Mouse (Mus musculus) kidney, adult 2 months (tissue): Measurements from ENCODE around the gene Sctr. TPM values are rescaled to one million over a fixed set of nuclear protein-coding genes. Genes with fewer than 3 reads are reported as not detected.

ENCODE experiments used
- DNase-seq: peaks from one replicate; pipeline ENCODE4 v3.0.0; 2021
- H3K27ac ChIP-seq: fragments of 200-500 bp; 2 replicates; pipeline ENCODE4 v1.5.1; 2012; ENCODE audit warnings: low read depth, low read length, control low read depth, inconsistent platforms; ENCODE audit not compliant: insufficient read depth
- H3K27me3 ChIP-seq: fragments of 200-500 bp; replicated peaks from 2 replicates; pipeline ENCODE4 v1.6.1; 2012; ENCODE audit warnings: mild to moderate bottlenecking, moderate library complexity, low read length, inconsistent platforms; ENCODE audit not compliant: control insufficient read depth, insufficient read depth
- H3K36me3 ChIP-seq: fragments of 200-500 bp; 2 replicates; pipeline ENCODE4 v1.6.1; 2012; ENCODE audit warnings: mild to moderate bottlenecking, moderate library complexity, low read length, inconsistent platforms; ENCODE audit not compliant: control insufficient read depth, insufficient read depth
- H3K4me1 ChIP-seq: fragments of 200-500 bp; 2 replicates; pipeline ENCODE4 v1.6.1; 2011; ENCODE audit warnings: low read length; ENCODE audit not compliant: control insufficient read depth, insufficient read depth
- H3K4me3 ChIP-seq: fragments of 200-500 bp; 2 replicates; pipeline ENCODE4 v1.5.1; 2011; ENCODE audit warnings: mild to moderate bottlenecking, low read depth, low read length, control low read depth; ENCODE audit not compliant: insufficient read depth
- CTCF ChIP-seq: fragments of 200-500 bp; conservative IDR thresholded peaks from 2 replicates; pipeline ENCODE4 v1.5.1; 2011; ENCODE audit warnings: low read depth, mild to moderate bottlenecking, control low read depth, low read length, moderate library complexity, mixed read lengths; ENCODE audit not compliant: insufficient read depth, insufficient read length
- POLR2A ChIP-seq: fragments of 200-500 bp; IDR thresholded peaks from one replicate; pipeline ENCODE4 v1.6.1; 2011; ENCODE audit warnings: low read depth, low read length, control low read depth
- WGBS: fragments of 180-500 bp; shearing (Covaris S2); methylation state at CpG from one replicate; pipeline ENCODE4 v1.1.7; 2018; 5-methylcytosine and 5-hydroxymethylcytosine counted together
- polyA plus RNA-seq: library from polyadenylated mRNA; depleted of rRNA; stranded (reverse); fragments of >200 nt; gene quantifications from 2 replicates; pipeline ENCODE4 v1.2.3, GENCODE M21; 2012

Gene Sctr
- polyA plus RNA-seq, 1 experiment: 1.4 TPM

- no peak overlapping the region for H3K4me3 ChIP-seq
- WGBS: 7% methylated on average over 14 of the region's 14 CpGs
- peak; percentile 81 for DNase-seq
Observed at GRCm38 (mm10) chr1:120057044-120057443, 50.4 kb downstream of the Sctr start.

GRCm38 (mm10) chr1:120057674-120058430, 51.2 kb downstream of the Sctr start:
- no peaks in the 10 kb centered on the region for H3K36me3 ChIP-seq
- H3K27ac ChIP-seq: peak overlapping the region; percentile 41; the same call in 1 of the 2 replicates
- DNase-seq: peak; percentile 49
- H3K4me3 ChIP-seq: no peak overlapping the region
- TF ChIP-seq CTCF (no peak), POLR2A (no peak)
- peaks cover 10% of the 10 kb centered on the region; the same call in 1 of the 2 replicates for H3K4me1 ChIP-seq
- 54% methylated on average over 8 of the region's 8 CpGs for whole genome bisulfite sequencing
- no peaks in the 10 kb centered on the region for H3K27me3 ChIP-seq

More at GRCm38 (mm10) chr1:120057044-120057443, 50.4 kb downstream of the Sctr start:
- TF ChIP-seq POLR2A: no peak
- TF ChIP-seq CTCF: no peak
- H3K36me3 ChIP-seq: no peaks in the 10 kb centered on the region
- H3K27me3 ChIP-seq: no peaks in the 10 kb centered on the region
- no peak overlapping the region; the same call in 1 of the 2 replicates for H3K27ac ChIP-seq
- peaks cover 10% of the 10 kb centered on the region; the same call in 1 of the 2 replicates for H3K4me1 ChIP-seq

- TF ChIP-seq POLR2A (no peak), CTCF (no peak)
- WGBS: 79% methylated on average over 5 of the region's 5 CpGs
- no peak for DNase-seq
Observed at GRCm38 (mm10) chr1:120060687-120061086, 54.0 kb downstream of the Sctr start.

GRCm38 (mm10) chr1:120062231-120062630, 55.5 kb downstream of the Sctr start:
- no peak overlapping the region for H3K4me3 ChIP-seq
- 90% methylated on average over 7 of the region's 7 CpGs for WGBS
- H3K27ac ChIP-seq: no peak overlapping the region
- H3K4me1 ChIP-seq: peaks cover 27% of the 10 kb centered on the region
- no peak for TF ChIP-seq POLR2A
- TF ChIP-seq CTCF: no peak
- DNase-seq: no peak
- no peaks in the 10 kb centered on the region for H3K36me3 ChIP-seq
- H3K27me3 ChIP-seq: no peaks in the 10 kb centered on the region

More at GRCm38 (mm10) chr1:120060687-120061086, 54.0 kb downstream of the Sctr start:
- Histone ChIP-seq H3K4me1 (peaks cover 21% of the 10 kb centered on the region), H3K36me3 (no peaks in the 10 kb centered on the region), H3K27ac (no peak overlapping the region), H3K4me3 (no peak overlapping the region), H3K27me3 (no peaks in the 10 kb centered on the region)

- Histone ChIP-seq H3K36me3 (no peaks in the 10 kb centered on the region), H3K4me1 (peaks cover 23% of the 10 kb centered on the region), H3K27me3 (no peaks in the 10 kb centered on the region), H3K27ac (no peak overlapping the region), H3K4me3 (no peak overlapping the region)
- no peak for TF ChIP-seq POLR2A
- no peak for TF ChIP-seq CTCF
- WGBS: 65% methylated on average over 11 of the region's 11 CpGs
- DNase-seq: peak; percentile 62
Observed at GRCm38 (mm10) chr1:120064036-120064682, 57.5 kb downstream of the Sctr start.

GRCm38 (mm10) chr1:120066159-120066558, 59.5 kb downstream of the Sctr start:
- TF ChIP-seq POLR2A: no peak
- no peak for TF ChIP-seq CTCF
- no peaks in the 10 kb centered on the region for H3K36me3 ChIP-seq
- no peak overlapping the region for H3K4me3 ChIP-seq
- H3K27ac ChIP-seq: peak overlapping the region; percentile 21; the same call in 1 of the 2 replicates
- peaks cover 27% of the 10 kb centered on the region for H3K4me1 ChIP-seq
- H3K27me3 ChIP-seq: no peaks in the 10 kb centered on the region
- whole genome bisulfite sequencing: 48% methylated on average over 8 of the region's 8 CpGs
- DNase-seq: peak; percentile 80

GRCm38 (mm10) chr1:120066625-120067024, 59.9 kb downstream of the Sctr start:
- Histone ChIP-seq H3K27ac (no peak overlapping the region), H3K4me1 (peaks cover 28% of the 10 kb centered on the region), H3K27me3 (no peaks in the 10 kb centered on the region), H3K36me3 (no peaks in the 10 kb centered on the region), H3K4me3 (no peak overlapping the region)
- TF ChIP-seq CTCF (no peak), POLR2A (no peak)
- DNase-seq: no peak
- WGBS: 72% methylated on average over 3 of the region's 3 CpGs
